Mouse (Mus musculus): ENCODE measurements at regions not wholly inside any gene's neighbourhood (a gene's known extent, or its start where the extent isn't known, plus 50 kb on each side); places are given as distances from the start of the nearest gene placed in this dataset.

- no peak for DNase-seq
Measured at GRCm38 (mm10) chr7:96108768-96109167, 62.3 kb upstream of the Tenm4 start.

- no peak for DNase-seq
Measured at GRCm38 (mm10) chr7:96120142-96120541, 50.9 kb upstream of the Tenm4 start.

Data from lung, postnatal 4 days (tissue).